ENCODE assay signal across 10 mouse cellular contexts in genomic region chr4:99650945-99651690, GRCm38 (mm10). TPM values are rescaled to one million over a fixed set of nuclear protein-coding genes. Genes with fewer than 3 reads are reported as not detected.
DNase-seq lines count a peak whose midpoint lies in the region; ATAC-seq lines count a peak whose summit lies in the region.
"Had no signal": no experiment of that assay in that cellular context is flagged by ENCODE, and none has a peak within 500 bp of the region (broad histone marks: within the 10 kb centered on the region; RNA-seq: fewer than 3 reads in every experiment).

No protein-coding gene starts in this region.

- no peak for ATAC-seq in heart, embryonic 11.5 days (replicated peaks; ENCODE audit: insufficient number of reproducible peaks, low FRiP score, low TSS enrichment)
- ATAC-seq in limb, embryonic 15.5 days (ENCODE audit: insufficient number of reproducible peaks, low FRiP score, low TSS enrichment, low read depth), result no peak

- H3K36me3 ChIP-seq in heart, embryonic 11.5 days (ENCODE audit: control insufficient read depth, insufficient read depth, low read length), result no peaks in the 10 kb centered on the region
- H3K36me3 ChIP-seq in limb, embryonic 15.5 days, result no peaks in the 10 kb centered on the region

- no peak overlapping the region for H3K27ac ChIP-seq in heart, embryonic 11.5 days (ENCODE audit: low read depth, low read length)
- no peak overlapping the region for H3K27ac ChIP-seq in limb, embryonic 15.5 days

- H3K9ac ChIP-seq in heart, embryonic 11.5 days (ENCODE audit: low read depth, low read length), result no peak overlapping the region
- H3K9ac ChIP-seq in limb, embryonic 15.5 days, result no peak overlapping the region

- 2% methylated on average over 59 of the region's 59 CpGs for WGBS in heart, embryonic 11.5 days (ENCODE audit: insufficient replicate concordance)
- 1% methylated on average over 59 of the region's 59 CpGs for WGBS in limb, embryonic 15.5 days

- H3K9me3 ChIP-seq in heart, embryonic 11.5 days (replicated peaks; ENCODE audit: control insufficient read depth, low read length), result no peaks in the 10 kb centered on the region
- no peaks in the 10 kb centered on the region for H3K9me3 ChIP-seq in limb, embryonic 15.5 days

- DNase-seq in heart, adult 11 months, result peak; percentile 78
- DNase-seq in heart, adult 8-10 months (ENCODE audit: low spot score), result no peak
- peak; percentile 35 to 53 for DNase-seq in cerebellum, postnatal 14 days
- no peak for DNase-seq in natural killer cell, adult 2 months (ENCODE audit: low spot score in 2 of 2)
- DNase-seq in B cell, adult 2 months, result no peak
- DNase-seq in adrenal gland, adult 18-20 months (ENCODE audit: low spot score in 2 of 2), result no peak

- H3K4me1 ChIP-seq in heart, embryonic 11.5 days (ENCODE audit: control insufficient read depth, insufficient read depth, low read length), result peaks cover 8% of the 10 kb centered on the region; the same call in 1 of the 2 replicates
- H3K4me1 ChIP-seq in limb, embryonic 15.5 days, result peaks cover 26% of the 10 kb centered on the region

- peak overlapping the region; percentile 45 for H3K4me2 ChIP-seq in heart, embryonic 11.5 days
- H3K4me2 ChIP-seq in limb, embryonic 15.5 days, result peak overlapping the region; percentile 40

- peaks cover 87% of the 10 kb centered on the region for H3K27me3 ChIP-seq in heart, embryonic 11.5 days (ENCODE audit: control insufficient read depth, insufficient read depth, low read length)
- H3K27me3 ChIP-seq in limb, embryonic 15.5 days, result peaks cover 92% of the 10 kb centered on the region

- peak overlapping the region; percentile 39 for H3K4me3 ChIP-seq in heart, embryonic 11.5 days (ENCODE audit: low read depth, low read length)
- H3K4me3 ChIP-seq in limb, embryonic 15.5 days, result peak overlapping the region; percentile 28
- H3K4me3 ChIP-seq: erythroblast, embryonic 14.5 days had no signal

RNA-seq across cellular contexts. Expression of gene Foxd3, which starts 5.0 kb away (rescaled TPM):
- under 1 TPM; 0.34 to 0.69 (median 0.41) TPM for total RNA-seq in heart, adult 8-10 months (2022)
- polyA plus RNA-seq in heart, embryonic 11.5 days (2014; fragmentation: Nextera tagmentation; extraction: Ambion mirVana), result 0.13 and 0.17 TPM in 2 replicates
- 0.72 and 1.1 TPM in 2 replicates for polyA plus RNA-seq in limb, embryonic 15.5 days (2015; fragmentation: Nextera tagmentation; extraction: Ambion mirVana)
- under 1 TPM; 0.50 to 0.99 TPM for total RNA-seq in adrenal gland, adult 18-20 months (2021)
- total RNA-seq: neutrophil, adult 5-6 weeks had no signal
- polyA plus RNA-seq: erythroblast, embryonic 14.5 days had no signal

Comparison
In these comparisons a context has a peak if more than half of its experiments do, and no peak if none do; other contexts are left out.
1. DNase-seq: peak in heart, adult 11 months (single experiment) and cerebellum, postnatal 14 days (2 of 2); none in heart, adult 8-10 months (single experiment), natural killer cell, adult 2 months (0 of 2), B cell, adult 2 months (0 of 2) and adrenal gland, adult 18-20 months (0 of 2).